ENCODE assay signal across 9 mouse cellular contexts in genomic region chr10:121781159-121781558, GRCm38 (mm10). TPM values are rescaled to one million over a fixed set of nuclear protein-coding genes. Genes with fewer than 3 reads are reported as not detected.
DNase-seq lines count a peak whose midpoint lies in the region; ATAC-seq lines count a peak whose summit lies in the region.
"Had no signal": no experiment of that assay in that cellular context is flagged by ENCODE, and none has a peak within 500 bp of the region (broad histone marks: within the 10 kb centered on the region; RNA-seq: fewer than 3 reads in every experiment).

No protein-coding gene starts in this region.

- no peaks in the 10 kb centered on the region for H3K9me3 ChIP-seq in forebrain, embryonic 15.5 days
- H3K9me3 ChIP-seq in forebrain, embryonic 12.5 days: no peaks in the 10 kb centered on the region

- no peak overlapping the region for H3K9ac ChIP-seq in forebrain, embryonic 15.5 days (replicated peaks)
- H3K9ac ChIP-seq in forebrain, embryonic 12.5 days: no peak overlapping the region
- H3K9ac ChIP-seq: liver, embryonic 14.5 days had no signal

- WGBS in forebrain, embryonic 15.5 days: 48% methylated on average over 14 of the region's 14 CpGs
- 65% methylated on average over 14 of the region's 14 CpGs for WGBS in forebrain, embryonic 12.5 days

- H3K4me2 ChIP-seq in forebrain, embryonic 15.5 days (replicated peaks): no peak overlapping the region
- H3K4me2 ChIP-seq in forebrain, embryonic 12.5 days: no peak overlapping the region

- DNase-seq in layer of hippocampus, adult 11-12 months (ENCODE audit: low spot score): no peak
- no peak for DNase-seq in layer of hippocampus, postnatal 25 days (ENCODE audit: extremely low spot score in 1 of 2, low spot score in 1 of 2)

- 0 out of 2 replicates have a peak, but pooled peaks have one; percentile 16 for ATAC-seq in forebrain, embryonic 15.5 days (replicated peaks)
- no peak for ATAC-seq in forebrain, embryonic 12.5 days (ENCODE audit: low FRiP score)
- ATAC-seq in CD4-positive, CD25-positive, alpha-beta regulatory T cell, adult 4 months: peak; percentile 86
- ATAC-seq in hematopoietic stem cell, adult 5-6 weeks (replicated peaks in 1 of 2; ENCODE audit: insufficient read depth in 1 of 2, low FRiP score in 2 of 2, low TSS enrichment in 1 of 2, low read depth in 1 of 2, poor library complexity in 2 of 2, severe bottlenecking in 2 of 2): peak; percentile 46 to 52
- ATAC-seq in megakaryocyte, adult 5-6 weeks (ENCODE audit: poor library complexity, severe bottlenecking): peak; percentile 78
- no peak for ATAC-seq in monocyte, adult 5-6 weeks (replicated peaks; ENCODE audit: insufficient number of reproducible peaks, low FRiP score, low TSS enrichment, poor library complexity, severe bottlenecking)

- no peaks in the 10 kb centered on the region for H3K4me1 ChIP-seq in forebrain, embryonic 15.5 days
- H3K4me1 ChIP-seq in forebrain, embryonic 12.5 days: no peaks in the 10 kb centered on the region

- H3K4me3 ChIP-seq in forebrain, embryonic 15.5 days: no peak overlapping the region
- H3K4me3 ChIP-seq in forebrain, embryonic 12.5 days (replicated peaks): no peak overlapping the region

- peaks cover 32% of the 10 kb centered on the region for H3K36me3 ChIP-seq in forebrain, embryonic 15.5 days
- peaks cover 33% of the 10 kb centered on the region for H3K36me3 ChIP-seq in forebrain, embryonic 12.5 days (replicated peaks)

- H3K27ac ChIP-seq in forebrain, embryonic 15.5 days (replicated peaks): no peak overlapping the region
- H3K27ac ChIP-seq in forebrain, embryonic 12.5 days: no peak overlapping the region
- H3K27ac ChIP-seq: liver, embryonic 14.5 days had no signal

- H3K27me3 ChIP-seq in forebrain, embryonic 15.5 days: no peaks in the 10 kb centered on the region
- no peaks in the 10 kb centered on the region for H3K27me3 ChIP-seq in forebrain, embryonic 12.5 days

RNA-seq across cellular contexts. Expression of gene BC048403, which starts 41.4 kb away (rescaled TPM):
- 2.5 and 3.2 TPM in 2 replicates for polyA plus RNA-seq in forebrain, embryonic 15.5 days (2015; fragmentation: Nextera tagmentation; extraction: Ambion mirVana)
- polyA plus RNA-seq in forebrain, embryonic 12.5 days (2016; fragmentation: Nextera tagmentation; extraction: Ambion mirVana): 2.5 and 3.0 TPM in 2 replicates
- polyA plus RNA-seq in CD4-positive, CD25-positive, alpha-beta regulatory T cell, adult 4 months (2017; shearing (Covaris generic)): 1 to 10 TPM; 4.1 to 5.5 TPM
- 3.5 and 4.2 TPM in 2 replicates for total RNA-seq in hematopoietic stem cell, adult 5-6 weeks (2017)
- total RNA-seq in megakaryocyte, adult 5-6 weeks (2015): 7.0 and 8.5 TPM in 2 replicates
- total RNA-seq in megakaryocyte, adult 5-6 weeks (2017): 1.1 and 2.7 TPM in 2 replicates
- 1 to 10 TPM; 8.8 to 9.0 TPM for total RNA-seq in layer of hippocampus, postnatal 25 days (2021)
- 2.6 to 4.1 TPM (median 2.8 TPM) in 3 replicates for total RNA-seq in monocyte, adult 5-6 weeks (2017)

Comparison
In these comparisons a context has a peak if more than half of its experiments do, and no peak if none do; other contexts are left out.
1. ATAC-seq: peak in forebrain, embryonic 15.5 days (single experiment), CD4-positive, CD25-positive, alpha-beta regulatory T cell, adult 4 months (single experiment), hematopoietic stem cell, adult 5-6 weeks (2 of 2) and megakaryocyte, adult 5-6 weeks (single experiment); none in forebrain, embryonic 12.5 days (single experiment) and monocyte, adult 5-6 weeks (single experiment).